Mouse (Mus musculus): Measurements from ENCODE around the gene Ccdc71. TPM values are rescaled to one million over a fixed set of nuclear protein-coding genes. Genes with fewer than 3 reads are reported as not detected.

Gene Ccdc71
- polyA plus RNA-seq, 1 experiment, result 25.9 TPM

GRCm38 (mm10) chr9:108489702-108490558, 29.6 kb downstream of the Ccdc71 start:
- no peak for DNase-seq (ENCODE audit: low spot score)

DNA sequence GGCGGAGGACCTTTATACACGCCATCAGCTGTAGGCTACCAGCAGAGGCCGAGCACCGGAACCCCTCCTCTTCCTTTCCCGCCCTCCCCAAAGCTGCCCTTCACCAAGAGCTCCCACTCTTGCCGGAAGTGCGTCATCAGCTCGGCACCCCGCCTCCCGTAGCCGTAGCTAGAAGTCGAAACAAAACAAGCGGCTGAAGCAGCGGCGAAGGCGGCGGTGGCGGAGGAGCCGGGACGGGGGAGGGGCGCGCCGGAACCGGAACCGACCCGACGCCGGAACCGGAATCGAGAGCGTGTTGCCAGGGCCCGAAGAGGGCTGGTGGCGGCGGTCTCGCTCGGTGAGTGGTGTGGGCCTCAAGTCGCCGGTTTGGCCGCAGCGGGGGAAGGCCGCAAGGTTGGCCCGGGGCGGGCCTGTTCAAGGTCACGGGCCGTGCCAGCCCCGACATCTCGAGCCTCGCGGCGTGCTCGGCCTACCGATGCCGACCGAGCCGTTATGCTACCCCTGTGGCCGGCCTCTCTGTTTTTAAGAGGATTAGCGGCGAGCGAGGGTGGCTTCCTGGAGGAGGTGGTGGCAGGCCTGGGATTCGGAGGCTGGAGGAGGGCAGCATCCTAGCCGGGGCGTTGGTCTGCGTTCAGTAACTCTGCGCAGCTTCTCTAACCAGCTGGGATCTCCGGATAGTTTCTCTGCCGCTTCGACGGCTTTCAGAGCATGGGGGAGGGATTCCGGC, 30.4 kb downstream of the Ccdc71 start, which contains the start of gene Usp19:
TSS of gene Usp19 (plus strand) at position 44 of the 727 bp plus-strand sequence.
- peak; percentile 79 for DNase-seq (ENCODE audit: low spot score)

- DNase-seq (ENCODE audit: low spot score), result no peak
Observed at GRCm38 (mm10) chr9:108491286-108491580, 30.9 kb downstream of the Ccdc71 start.

DNA sequence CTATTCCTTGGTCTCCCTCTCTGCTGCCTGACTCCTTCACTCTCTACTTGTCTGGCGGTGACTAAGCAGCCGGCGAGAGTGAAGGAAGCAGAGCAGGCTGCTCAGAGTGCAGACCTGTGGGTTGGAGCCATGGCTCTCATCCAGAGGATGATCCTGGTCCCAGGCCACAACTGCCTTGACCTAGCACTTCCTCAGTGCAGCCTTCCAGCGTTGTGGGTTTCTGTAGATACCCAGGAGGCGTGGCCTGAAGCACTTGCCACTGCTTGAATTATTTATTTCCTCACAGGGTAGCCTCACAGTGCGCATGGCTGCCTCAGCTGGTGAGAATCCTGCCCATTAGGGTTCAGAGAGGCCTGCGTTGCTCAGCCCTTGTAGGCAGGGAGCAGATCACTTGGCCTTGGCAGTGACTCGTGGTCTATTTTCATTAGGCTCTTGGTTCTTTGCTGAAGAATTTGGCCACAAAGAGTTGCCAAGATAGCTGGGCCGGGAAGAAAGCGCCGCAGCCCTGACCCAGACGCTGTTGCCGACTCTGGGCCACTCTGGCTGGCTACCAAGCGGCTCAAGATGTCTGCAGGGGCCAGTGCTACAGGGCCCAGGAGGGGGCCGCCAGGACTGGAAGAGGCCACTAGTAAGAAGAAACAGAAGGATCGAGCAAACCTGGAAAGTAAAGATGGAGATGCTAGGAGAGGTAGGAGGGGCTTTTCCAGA, 31.9 kb downstream of the Ccdc71 start:
- DNase-seq (ENCODE audit: low spot score), result no peak

GRCm38 (mm10) chr9:108493246-108493645, 32.9 kb downstream of the Ccdc71 start:
- DNase-seq (ENCODE audit: low spot score), result no peak

DNA sequence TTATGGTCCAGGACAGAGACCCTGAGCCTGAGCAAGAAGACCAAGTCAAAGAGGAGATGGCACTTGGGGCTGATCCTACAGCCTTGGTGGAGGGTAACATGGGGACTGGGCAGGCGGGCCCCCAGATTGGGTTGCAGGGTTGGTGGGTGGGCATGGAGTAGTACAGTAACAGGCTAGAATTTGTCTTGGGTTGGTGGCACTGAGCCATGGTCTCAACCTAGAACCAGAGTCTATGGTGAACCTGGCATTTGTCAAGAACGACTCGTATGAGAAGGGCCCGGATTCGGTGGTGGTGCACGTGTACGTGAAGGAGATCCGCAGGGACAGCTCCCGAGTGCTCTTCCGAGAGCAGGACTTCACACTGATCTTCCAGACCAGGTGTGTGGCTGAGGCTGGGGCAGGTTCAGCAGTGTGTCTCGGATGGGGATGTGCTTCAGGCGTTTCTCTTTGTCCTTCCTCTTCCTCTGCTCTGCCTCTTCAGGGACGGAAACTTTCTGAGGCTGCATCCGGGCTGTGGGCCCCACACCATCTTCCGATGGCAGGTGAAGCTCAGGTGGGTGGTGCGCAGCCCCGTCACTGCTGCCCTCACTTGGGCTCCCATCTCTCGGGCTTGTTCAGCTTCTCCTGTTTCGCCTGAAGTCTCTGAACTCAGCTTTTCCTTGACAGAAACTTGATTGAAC, 34.0 kb downstream of the Ccdc71 start:
- no peak for DNase-seq (ENCODE audit: low spot score)

DNA sequence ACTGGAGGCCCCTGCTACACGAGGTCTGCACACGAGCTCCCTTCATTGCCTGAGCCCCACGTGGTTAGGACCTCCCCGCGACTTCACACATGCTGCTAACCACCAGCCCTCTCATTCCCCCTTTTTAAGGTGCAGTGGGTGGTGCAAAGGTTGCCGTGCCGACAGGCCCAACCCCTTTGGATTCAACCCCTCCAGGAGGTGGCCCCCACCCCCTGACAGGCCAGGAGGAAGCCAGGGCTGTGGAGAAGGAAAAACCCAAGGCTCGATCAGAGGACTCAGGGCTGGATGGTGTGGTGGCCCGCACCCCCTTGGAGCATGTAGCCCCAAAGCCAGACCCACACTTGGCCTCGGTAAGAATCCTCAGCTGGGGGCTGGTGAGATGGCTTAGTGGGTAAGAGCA, 34.6 kb downstream of the Ccdc71 start:
- DNase-seq (ENCODE audit: low spot score), result no peak

DNA sequence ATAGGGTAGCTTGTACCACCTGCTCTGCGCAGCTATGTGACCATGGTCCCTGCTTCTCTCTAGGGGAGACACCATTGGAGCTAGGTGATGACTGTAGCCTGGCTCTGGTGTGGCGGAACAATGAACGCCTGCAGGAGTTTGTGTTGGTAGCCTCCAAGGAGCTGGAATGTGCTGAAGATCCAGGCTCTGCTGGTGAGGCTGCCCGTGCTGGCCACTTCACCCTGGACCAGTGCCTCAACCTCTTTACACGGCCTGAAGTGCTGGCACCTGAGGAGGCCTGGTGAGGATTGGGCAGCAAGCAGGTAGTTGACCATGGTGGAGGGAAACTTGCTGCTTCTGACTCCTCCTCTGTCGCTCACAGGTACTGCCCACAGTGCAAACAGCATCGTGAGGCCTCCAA, 38.9 kb downstream of the Ccdc71 start:
- no peak for DNase-seq (ENCODE audit: low spot score)

- DNase-seq (ENCODE audit: low spot score), result no peak
Observed at GRCm38 (mm10) chr9:108499943-108500342, 39.6 kb downstream of the Ccdc71 start.

DNA sequence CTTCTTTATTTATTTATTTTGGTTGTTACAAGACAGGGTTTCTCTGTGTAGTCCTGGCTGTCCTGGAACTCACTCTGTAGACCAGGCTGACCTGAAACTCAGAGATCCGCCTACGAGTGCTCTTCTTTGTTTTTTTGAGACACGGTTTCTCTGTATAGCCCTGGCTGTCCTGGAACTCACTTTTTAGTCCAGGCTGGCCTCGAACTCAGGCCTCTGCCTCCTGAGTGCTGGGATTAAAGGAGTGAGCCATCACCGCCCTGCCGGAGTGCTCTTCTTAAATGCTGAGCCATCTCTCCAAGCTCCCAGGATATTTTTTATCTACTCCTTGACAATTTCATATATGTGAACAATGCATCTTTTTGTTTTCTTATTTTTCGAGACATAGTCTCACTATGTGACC, 46.6 kb downstream of the Ccdc71 start:
- DNase-seq (ENCODE audit: low spot score), result no peak

DNA sequence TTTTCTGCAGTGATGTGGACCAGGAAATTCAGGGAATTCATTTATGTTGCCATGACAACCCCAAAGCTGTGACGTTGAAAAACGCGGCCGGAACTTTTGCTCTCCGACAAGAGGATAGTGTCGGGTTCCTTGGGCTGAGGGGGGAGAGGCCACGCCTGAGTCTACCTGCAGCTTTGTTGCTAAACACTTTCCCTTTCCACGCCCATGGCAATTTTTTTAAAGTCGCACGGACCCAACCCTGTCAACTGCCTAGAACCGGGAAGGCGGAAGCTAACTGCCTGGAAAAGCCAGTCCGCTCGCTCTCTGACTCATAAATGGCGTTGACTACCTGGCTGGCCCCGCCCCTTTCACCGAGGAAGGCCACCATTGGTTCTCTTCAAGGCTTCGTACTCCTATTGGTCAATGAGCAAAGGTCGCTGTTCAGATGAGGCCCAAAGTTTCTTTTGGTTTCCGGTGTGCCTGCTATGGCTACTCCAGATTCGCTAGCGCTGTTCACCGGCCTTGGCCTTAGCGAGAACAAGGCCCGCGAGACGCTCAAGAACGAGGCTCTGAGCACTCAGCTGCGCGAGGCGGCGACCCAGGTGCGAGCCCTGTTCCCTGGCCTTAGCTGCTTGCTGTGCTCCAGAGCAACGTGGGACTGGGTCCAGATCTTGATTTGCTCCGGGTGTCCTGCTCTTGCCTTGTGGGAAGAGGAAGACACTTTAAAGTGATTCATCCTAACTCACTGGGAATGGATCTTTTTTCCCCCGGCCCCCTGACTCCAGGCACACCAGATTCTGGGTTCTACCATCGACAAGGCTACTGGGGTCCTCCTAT, 47.5 kb downstream of the Ccdc71 start, which contains the start of gene Qars:
TSS of gene Qars (plus strand) at position 88 of the 816 bp plus-strand sequence.
- peak; percentile 77 for DNase-seq (ENCODE audit: low spot score)

DNA sequence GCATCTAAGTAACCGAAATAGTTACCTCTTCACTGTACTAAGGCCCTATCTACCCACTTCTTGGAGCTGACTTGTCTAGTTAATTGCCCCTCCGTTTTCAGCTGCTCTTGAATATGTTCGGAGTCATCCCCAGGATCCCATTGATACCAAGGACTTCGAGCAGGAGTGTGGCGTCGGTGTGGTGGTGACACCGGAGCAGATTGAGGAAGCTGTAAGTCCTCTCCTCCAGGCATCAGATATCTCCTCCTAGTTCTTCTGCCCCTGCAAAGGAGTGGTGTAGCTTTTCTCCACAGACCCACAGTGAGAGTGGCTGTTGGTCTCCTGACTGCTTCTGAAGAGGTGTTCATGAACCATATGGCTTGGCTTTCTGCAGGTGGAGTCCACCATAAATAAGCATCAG, 48.4 kb downstream of the Ccdc71 start:
- no peak for DNase-seq (ENCODE audit: low spot score)

Other genes with a start within 250 kb of the Ccdc71 start
- 38.3 and 71.9 TPM in 2 replicates for gene Dag1, start 196.6 kb upstream of the Ccdc71 start, polyA plus RNA-seq (2012; rRNA removed)
- 32.8 and 39.3 TPM in 2 replicates for gene Nicn1, start 170.1 kb upstream of the Ccdc71 start, polyA plus RNA-seq (2012; rRNA removed)
- gene Amt, start 163.7 kb upstream of the Ccdc71 start, polyA plus RNA-seq (2012; rRNA removed), result 34.0 and 35.5 TPM in 2 replicates
- 304 and 339 TPM in 2 replicates for gene Rhoa, start 154.4 kb upstream of the Ccdc71 start, polyA plus RNA-seq (2012; rRNA removed)
- gene Tcta, start 154.4 kb upstream of the Ccdc71 start, polyA plus RNA-seq (2012; rRNA removed), result 80.0 and 107 TPM in 2 replicates
- gene Gpx1, start 121.6 kb upstream of the Ccdc71 start, polyA plus RNA-seq (2012; rRNA removed), result 703 and 735 TPM in 2 replicates
- 64.1 and 77.6 TPM in 2 replicates for gene Usp4, start 112.7 kb upstream of the Ccdc71 start, polyA plus RNA-seq (2012; rRNA removed)
- gene 1700102P08Rik, start 67.7 kb upstream of the Ccdc71 start, polyA plus RNA-seq (2012; rRNA removed), result 0.22 and 0.39 TPM in 2 replicates
- 0.06 TPM in 2 replicates for gene Ccdc36, start 32.0 kb upstream of the Ccdc71 start, polyA plus RNA-seq (2012; rRNA removed)
- gene BC048562, start 24.0 kb upstream of the Ccdc71 start, polyA plus RNA-seq (2012; rRNA removed), result not detected in 2 replicates
- 83.4 and 103 TPM in 2 replicates for gene Klhdc8b, start 1.1 kb downstream of the Ccdc71 start, polyA plus RNA-seq (2012; rRNA removed)
- 147 and 181 TPM in 2 replicates for gene Lamb2, start 19.2 kb downstream of the Ccdc71 start, polyA plus RNA-seq (2012; rRNA removed)
- gene Usp19, start 30.1 kb downstream of the Ccdc71 start, polyA plus RNA-seq (2012; rRNA removed), result 133 and 144 TPM in 2 replicates
- 145 and 162 TPM in 2 replicates for gene Qars, start 47.2 kb downstream of the Ccdc71 start, polyA plus RNA-seq (2012; rRNA removed)
- 81.8 and 89.8 TPM in 2 replicates for gene Qrich1, start 56.3 kb downstream of the Ccdc71 start, polyA plus RNA-seq (2012; rRNA removed)
- 93.9 and 106 TPM in 2 replicates for gene Impdh2, start 99.8 kb downstream of the Ccdc71 start, polyA plus RNA-seq (2012; rRNA removed)
- 26.2 and 33.6 TPM in 2 replicates for gene Ndufaf3, start 106.9 kb downstream of the Ccdc71 start, polyA plus RNA-seq (2012; rRNA removed)
- gene Dalrd3, start 109.4 kb downstream of the Ccdc71 start, polyA plus RNA-seq (2012; rRNA removed), result 120 and 184 TPM in 2 replicates
- 48.9 and 59.1 TPM in 2 replicates for gene Wdr6, start 118.2 kb downstream of the Ccdc71 start, polyA plus RNA-seq (2012; rRNA removed)
- 21.6 and 21.7 TPM in 2 replicates for gene P4htm, start 137.1 kb downstream of the Ccdc71 start, polyA plus RNA-seq (2012; rRNA removed)
- 41.1 and 46.2 TPM in 2 replicates for gene Arih2, start 188.9 kb downstream of the Ccdc71 start, polyA plus RNA-seq (2012; rRNA removed)
- 28.1 and 29.4 TPM in 2 replicates for gene Slc25a20, start 201.6 kb downstream of the Ccdc71 start, polyA plus RNA-seq (2012; rRNA removed)
- 24.5 and 31.8 TPM in 2 replicates for gene Prkar2a, start 228.8 kb downstream of the Ccdc71 start, polyA plus RNA-seq (2012; rRNA removed)